Mouse (Mus musculus): ENCODE results near the gene Axdnd1. TPM values are rescaled to one million over a fixed set of nuclear protein-coding genes. Genes with fewer than 3 reads are reported as not detected.

Gene Axdnd1
- not detected in 2 replicates for total RNA-seq (2015; ENCODE audit: low replicate concordance)
- 1.5 TPM in 1 of 2 replicates, not detected in the other for total RNA-seq (2017; ENCODE audit: low replicate concordance)

DNA sequence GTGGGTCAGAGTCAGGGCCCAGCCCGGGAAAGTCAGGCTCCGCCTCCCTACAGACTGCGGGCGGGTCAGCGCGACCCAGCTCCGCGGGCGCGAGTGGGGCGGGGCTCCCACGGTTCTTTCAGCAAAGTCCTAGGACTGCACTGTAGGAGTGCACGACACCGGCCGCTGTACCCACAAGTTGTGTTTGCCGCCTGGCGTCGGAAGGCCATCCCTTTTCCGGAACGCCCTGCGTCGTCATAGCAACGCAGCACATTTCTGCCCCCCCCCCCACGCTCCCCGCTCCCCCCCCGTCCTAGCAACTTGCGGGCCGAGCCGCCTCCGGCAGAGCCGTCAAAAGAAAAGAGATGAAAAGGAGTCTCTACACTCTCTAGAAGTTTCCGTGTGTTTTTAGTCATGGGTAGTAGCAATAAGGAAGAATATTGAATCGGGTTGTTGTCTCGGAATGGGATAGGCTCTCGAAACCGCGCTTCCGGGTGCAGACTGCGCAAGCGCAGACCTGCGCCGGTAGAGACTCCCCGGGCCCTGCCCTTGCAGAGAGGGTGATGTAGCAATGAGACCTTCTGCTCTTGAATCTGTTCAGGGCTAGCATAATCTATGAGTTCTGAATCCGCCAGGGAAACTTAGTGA, at the start of gene Axdnd1:
TSS of gene Axdnd1 (minus strand) at position 489 of the 627 bp plus-strand sequence.
- peak; percentile 93 for ATAC-seq (replicated peaks; ENCODE audit: low FRiP score, poor library complexity, severe bottlenecking)

DNA sequence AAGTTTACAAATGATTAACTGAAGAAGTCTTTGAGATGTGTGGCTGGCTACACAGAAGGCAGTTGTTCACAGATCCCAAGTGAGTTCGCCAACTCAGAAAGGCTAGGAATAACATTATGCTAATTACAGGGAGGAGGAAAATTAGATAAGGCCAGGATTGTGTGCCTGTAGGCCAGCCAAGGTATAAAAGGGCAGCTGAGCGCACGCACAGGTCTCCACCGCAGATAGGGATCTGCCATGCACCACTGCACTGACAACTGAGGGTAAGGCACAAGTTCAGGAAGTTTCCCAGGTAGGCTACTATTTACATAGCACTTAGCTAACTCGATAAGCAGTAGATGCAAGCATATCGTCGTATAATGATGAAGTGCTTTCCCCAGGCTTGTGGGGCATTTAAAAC, 49.6 kb upstream of the Axdnd1 start:
- ATAC-seq (replicated peaks; ENCODE audit: low FRiP score, poor library complexity, severe bottlenecking): no peak

DNA sequence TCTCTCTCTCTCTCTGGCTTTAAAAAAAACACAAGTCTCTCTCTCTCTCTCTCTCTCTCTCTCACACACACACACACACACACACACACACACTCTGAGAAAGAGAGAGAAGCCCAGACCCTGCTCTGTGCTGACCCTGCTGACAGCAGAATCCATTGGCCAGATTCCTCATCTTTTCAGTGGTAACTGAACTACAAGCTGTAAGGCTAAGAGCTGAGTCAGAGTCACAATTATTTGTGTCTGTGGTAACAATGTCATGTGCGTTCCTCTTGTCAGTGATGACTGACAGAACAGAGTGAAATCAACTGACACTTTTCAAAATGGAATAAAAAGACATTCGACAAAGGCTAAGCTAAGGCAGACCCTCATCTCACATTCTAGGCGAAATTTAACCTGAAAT, 47.6 kb upstream of the Axdnd1 start:
- ATAC-seq (replicated peaks; ENCODE audit: low FRiP score, poor library complexity, severe bottlenecking): no peak

DNA sequence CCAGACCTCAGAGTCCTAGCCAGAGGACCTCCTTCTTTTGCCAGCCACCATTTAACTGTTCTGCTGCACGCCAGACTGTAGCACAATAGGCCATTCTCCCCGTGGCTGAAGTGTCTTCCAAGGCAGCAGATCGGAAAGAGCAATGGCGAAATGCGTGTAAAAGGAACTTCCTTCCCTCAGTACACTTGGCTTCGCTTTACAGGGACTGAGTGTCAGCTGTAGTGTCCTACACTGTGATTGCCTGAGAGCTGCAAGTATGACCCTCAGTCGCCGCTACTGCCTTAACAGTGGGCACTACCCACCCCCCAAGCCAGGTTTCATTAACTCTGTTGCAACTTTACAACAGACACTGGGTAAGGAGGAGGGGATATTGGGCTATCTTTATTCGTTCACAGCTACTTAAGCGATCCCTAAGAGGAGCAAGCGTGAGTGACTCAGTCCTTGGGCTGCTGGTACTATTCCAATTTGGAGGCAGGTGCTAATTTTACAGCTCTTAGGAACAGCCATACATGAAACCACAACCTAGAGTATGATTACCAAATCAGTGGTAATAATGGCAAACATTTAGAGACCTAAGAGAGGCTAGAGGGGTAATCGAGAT, 46.8 kb upstream of the Axdnd1 start:
- ATAC-seq (replicated peaks; ENCODE audit: low FRiP score, poor library complexity, severe bottlenecking): no peak

DNA sequence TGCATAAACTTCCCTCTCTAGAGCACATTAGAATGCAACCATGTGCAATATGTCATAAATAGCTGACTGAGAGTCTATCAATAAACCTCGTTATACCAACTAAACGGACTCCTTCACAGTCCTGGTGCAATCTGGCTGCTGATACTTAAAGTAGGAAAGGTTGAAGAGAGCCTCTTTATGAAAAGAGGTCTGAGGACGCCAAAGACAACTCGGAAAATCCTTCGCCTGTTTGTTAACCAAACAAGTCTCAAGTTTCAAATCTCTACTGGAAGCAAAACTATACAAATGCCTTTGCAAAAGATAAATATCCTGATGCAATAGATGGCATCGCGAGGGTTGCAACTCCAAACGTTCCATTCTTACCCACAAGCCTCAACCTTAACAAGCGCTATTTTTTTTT, 44.0 kb upstream of the Axdnd1 start:
- no peak for ATAC-seq (replicated peaks; ENCODE audit: low FRiP score, poor library complexity, severe bottlenecking)

DNA sequence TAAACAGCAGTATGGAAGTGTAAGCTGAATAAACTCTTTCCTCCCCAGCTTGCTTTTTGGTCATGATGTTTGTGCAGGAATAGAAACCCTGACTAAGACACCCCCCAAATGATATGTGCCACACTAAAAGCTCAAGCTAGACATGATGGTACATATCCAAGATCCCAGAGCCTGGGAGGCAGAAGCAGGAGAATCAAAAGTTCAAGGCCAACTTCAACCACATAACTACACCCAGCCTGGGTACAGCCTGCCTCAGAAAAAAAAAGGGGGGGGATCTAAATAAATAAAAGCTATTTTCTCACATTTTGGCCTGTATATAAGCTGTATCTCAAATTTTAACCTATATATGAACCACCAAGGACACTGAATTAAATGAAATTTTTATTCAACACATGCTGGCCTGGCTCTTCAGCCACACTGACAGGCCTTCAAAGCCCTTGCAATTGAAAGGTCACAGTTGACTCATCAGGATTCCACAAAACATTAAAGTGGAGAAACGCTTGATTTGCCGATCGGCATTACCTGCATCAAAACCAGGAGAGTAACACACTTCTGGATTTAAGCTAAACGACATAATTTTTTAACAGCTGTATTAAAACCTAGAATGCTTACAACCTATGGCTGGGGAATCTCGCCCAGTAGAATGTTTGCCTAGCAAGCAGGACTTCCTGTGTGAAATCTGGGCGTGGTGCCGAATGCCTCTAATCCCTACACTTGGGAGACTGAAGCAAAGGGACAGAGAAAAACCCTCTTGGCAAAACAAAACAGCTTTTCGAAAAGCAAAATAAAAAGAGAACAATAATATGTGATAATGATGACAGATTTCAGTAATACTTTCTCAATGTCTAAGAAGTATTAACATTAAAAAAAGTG, 43.3 kb upstream of the Axdnd1 start:
- ATAC-seq (replicated peaks; ENCODE audit: low FRiP score, poor library complexity, severe bottlenecking): no peak

DNA sequence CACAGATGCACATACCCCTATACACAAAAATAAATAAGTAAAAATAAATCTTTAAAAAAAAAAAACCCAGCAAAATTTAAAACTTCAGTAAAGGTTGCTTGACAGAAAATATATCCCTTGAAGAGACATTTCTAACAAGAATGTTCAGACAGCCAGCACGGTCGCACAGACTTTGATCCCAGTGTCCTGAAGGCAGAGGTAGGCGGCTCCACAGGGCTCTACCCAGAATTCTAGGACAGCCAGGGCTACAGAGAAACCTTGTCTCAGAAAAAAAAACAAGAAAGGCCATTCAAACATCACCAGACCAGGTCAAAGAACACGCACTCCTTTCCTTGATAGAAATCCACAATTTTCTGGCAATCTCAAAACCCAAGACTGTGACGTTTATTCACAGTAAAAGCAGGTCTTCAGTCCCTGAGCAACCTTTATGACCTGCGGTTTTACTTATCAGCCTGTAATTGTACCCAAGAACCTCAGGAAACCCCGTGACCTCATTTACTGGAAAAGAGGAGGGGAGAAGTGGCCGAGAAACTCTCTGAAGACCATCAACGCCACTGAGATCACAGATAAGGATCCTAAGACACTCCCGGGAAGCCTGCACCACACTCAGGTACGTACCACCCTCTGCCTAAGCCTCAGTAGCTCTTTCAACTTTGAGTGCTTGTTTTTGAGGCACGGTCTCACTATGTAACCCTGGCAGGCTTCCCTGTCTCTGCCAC, 41.5 kb upstream of the Axdnd1 start:
- ATAC-seq (replicated peaks; ENCODE audit: low FRiP score, poor library complexity, severe bottlenecking): no peak

DNA sequence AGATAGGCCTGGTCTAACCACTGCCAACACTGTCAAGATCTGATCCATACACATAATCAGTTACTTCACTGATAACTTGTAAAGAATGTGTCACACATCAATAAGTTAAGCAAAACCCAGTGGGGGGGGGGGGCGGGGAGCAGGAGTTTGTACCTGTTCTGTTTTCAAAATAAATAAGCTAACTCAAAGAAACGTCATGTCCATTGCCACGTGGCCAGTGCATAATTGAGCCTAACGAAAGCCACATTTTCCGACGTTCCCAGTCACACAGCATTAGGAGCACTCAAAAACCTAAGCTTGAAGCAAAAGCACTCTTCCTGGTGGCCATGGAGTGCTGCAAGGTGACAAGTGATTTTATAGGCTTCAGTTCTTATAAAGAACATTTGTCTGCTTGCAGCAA, 40.1 kb upstream of the Axdnd1 start:
- no peak for ATAC-seq (replicated peaks; ENCODE audit: low FRiP score, poor library complexity, severe bottlenecking)

DNA sequence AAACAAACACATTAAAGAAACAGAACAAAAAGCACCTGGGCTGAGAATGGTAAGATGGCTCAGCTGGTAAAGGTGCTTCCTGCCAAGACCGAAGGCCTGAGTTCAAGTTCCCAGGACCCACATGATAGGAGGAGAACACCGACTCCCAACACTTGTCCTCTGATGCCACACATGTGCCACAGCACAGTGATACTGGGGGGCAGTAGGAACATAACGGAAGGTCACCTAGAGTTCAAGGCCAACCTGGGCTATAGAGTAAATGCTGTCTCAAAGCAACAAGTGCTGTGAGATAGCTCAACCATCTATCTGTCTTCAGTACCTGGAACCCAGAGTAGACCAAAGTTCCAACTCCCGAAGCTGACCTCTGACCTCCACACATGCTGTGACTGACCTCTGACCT, 39.3 kb upstream of the Axdnd1 start:
- no peak for ATAC-seq (replicated peaks; ENCODE audit: low FRiP score, poor library complexity, severe bottlenecking)

DNA sequence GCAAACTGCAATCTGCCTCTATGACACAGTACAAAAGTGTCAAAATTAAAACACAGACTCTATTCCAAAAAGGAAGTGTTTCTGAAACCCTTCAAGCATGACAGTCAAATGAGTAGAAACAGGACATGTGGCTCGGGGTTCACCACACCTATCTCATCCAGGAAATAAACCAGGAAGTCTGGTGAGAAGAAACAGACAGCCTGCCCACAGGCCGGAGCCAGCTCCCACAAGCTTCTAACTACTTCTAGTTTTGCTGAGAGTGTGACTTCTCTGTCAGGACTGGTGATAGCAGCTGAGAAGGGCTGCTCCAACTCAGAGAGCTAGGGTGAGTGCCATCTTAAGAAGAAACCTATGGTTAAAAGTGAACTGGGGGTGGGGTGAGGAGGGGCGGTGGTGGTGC, 38.7 kb upstream of the Axdnd1 start:
- ATAC-seq (replicated peaks; ENCODE audit: low FRiP score, poor library complexity, severe bottlenecking): no peak

DNA sequence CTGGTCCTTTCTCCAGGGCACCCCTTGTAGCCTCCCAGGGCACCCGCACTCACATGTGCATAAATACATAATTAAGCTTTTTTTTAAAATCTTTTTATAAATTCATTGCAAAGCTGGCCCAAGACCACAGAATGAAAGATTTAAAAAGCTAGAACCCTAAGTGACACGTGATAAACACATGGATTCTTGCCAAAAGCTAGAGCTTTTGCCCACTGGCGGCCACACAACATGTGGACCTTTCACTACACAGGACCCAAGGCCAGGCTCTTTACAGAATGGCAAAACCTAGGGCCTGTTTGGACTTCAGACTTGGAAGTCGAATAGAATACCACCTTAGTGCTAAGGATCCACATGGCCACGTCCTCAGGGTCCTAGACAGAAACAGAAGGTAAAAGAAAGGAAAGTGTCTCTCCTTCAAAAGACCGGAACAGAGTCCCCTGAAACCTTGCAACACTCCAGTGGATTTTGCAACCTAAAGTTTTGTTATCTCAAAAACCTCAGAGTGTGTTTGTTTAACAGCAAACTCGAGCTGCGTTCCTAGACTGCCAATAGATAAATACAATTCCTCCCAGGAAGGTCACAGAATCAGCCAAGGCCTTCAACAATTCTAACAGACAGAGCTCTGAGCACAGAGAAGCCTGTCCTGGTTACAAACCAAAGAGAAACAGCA, 37.6 kb upstream of the Axdnd1 start:
- ATAC-seq (replicated peaks; ENCODE audit: low FRiP score, poor library complexity, severe bottlenecking): no peak

DNA sequence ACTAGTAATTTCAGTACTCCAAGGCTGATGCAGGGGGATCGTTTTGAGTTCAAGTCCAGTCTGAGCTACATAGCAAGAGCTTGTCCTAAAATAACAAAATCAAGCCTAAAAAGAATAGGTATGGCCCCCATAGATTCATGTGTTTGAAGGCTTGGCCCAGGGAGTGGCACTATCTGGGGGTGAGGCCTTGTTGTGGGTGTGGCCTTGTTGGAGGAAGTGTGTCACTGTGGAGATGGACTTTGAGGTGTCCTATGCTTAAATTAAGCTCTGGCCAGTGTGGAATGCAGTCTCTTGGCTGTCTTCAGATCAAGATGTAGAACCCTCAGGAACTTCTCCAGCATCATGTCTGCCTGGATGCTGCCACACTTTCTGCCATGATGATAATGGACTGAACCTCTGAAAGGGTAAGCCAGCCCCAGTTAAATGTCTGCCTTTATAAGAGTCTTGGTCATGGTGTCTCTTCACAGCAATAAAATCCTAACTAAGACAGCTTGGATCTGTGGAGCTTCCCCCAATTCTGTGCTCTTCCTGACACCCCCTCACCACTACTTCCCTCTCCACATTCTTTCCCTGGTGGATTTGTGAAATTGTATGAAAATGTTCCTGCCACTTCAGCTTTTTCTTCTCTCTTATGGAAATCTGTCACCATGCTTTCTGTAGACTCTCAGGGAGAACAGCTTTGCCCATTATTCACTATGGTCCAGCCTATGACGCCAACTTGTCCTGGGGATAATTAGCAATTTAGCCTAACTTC, 34.2 kb upstream of the Axdnd1 start:
- no peak for ATAC-seq (replicated peaks; ENCODE audit: low FRiP score, poor library complexity, severe bottlenecking)

DNA sequence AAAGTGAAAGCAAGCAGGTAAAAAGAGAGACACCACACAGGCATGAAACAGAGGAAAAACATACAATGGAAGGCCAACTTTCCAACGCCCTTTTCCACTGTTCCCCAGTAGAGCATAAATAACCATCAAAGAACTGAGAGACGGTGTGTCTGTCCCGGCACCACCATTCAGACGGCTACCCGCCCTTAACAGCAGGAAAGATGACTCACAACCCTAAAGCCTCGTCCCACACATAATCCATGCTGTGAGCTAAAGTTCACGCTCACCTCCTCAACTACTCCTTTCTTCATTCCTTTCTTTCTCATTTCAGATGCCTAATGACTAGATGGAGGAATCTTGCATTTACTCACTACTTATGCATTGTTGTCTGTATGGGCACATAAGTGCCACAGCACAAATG, 33.4 kb upstream of the Axdnd1 start:
- ATAC-seq (replicated peaks; ENCODE audit: low FRiP score, poor library complexity, severe bottlenecking): no peak

DNA sequence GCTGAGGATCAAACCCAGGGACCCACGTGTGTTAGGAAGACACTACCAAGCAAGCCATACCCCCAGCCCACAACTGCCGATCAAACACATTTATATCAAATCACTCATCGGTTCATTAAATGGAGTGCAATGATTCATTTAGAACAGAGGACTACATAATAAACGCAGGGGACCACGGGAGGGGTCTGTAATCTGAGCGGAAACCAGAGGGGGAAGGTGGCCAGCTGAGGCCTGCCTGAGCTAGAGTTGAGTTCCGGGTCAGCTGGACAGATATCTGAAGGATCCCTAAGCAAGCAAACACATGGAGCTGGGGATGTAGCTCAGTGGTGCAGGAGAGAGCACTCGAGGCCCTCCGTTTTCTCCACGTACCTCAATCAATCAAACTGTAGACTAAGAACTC, 32.9 kb upstream of the Axdnd1 start:
- ATAC-seq (replicated peaks; ENCODE audit: low FRiP score, poor library complexity, severe bottlenecking): no peak

DNA sequence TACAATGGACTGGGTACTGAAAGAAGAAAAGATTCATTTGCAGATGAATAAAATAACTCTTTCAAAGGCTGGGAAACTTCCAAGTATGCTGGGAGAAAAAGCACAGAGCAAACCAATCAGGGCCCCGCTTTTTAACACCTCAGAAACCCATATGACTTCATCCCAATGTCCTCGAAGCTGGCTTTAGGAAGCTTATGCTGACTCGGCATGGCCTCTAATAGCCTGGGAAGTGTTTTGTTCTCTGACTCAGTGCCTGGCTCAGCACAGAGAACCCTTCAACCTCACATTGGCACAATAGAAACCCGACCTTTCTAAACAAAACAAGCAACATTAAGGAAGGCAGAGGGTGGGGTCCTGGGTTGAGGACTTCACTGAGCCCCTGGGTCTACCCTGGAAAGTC, 29.5 kb upstream of the Axdnd1 start:
- no peak for ATAC-seq (replicated peaks; ENCODE audit: low FRiP score, poor library complexity, severe bottlenecking)

DNA sequence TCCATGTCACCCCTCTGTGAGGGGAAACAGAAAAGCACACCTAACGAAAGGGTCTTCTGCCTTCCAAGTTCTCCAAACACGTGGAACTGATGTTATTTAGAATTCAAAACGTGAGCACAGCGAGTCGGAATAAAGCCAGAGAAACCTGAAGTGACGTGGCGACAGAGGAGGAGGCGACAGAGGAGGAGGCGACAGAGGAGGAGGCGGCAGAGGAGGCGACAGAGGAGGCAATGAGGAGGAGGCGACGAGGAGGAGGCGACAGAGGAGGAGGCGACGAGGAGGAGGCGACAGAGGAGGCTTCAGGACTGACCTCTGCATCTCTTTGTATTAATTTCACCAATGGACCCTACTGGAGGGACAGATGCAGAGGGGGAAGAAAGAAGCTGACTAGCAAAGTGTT, 28.7 kb upstream of the Axdnd1 start:
- no peak for ATAC-seq (replicated peaks; ENCODE audit: low FRiP score, poor library complexity, severe bottlenecking)

DNA sequence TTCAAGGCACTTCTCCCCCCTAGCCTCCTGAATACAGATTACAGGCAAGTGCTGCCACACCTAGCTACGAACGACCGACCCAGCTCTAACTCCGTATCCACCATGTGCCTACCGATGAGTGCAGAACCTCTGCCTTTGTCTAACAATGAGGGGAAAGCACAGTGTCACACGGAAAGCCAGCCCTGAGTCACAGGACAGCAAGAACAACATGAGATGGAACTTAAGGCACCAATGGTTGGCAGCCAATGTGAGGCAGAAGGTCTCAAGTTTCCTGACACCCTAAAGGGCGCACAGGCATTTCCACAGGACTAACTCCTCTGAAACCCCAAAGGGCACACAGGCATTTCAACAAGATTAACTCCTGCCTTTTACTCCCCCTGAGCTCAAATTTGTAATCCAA, 28.1 kb upstream of the Axdnd1 start:
- no peak for ATAC-seq (replicated peaks; ENCODE audit: low FRiP score, poor library complexity, severe bottlenecking)

DNA sequence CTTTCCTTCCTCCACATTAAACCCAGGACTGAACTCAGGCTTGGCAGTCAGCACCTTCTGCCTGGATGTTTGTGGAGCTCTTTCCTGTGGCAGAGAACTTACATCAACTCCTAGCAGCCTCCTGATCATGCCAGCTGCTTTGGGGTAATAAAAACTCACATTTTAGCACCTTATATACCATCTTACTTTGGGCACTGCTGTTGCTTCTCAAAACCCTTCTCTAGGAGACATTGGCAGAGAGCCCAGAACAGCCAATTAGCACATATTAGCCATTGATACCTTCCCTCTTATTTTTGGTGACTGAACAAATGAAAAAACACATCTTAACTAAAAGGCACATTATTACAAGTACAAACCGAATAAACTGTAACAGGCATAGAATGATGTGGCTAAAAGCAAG, 24.1 kb upstream of the Axdnd1 start:
- ATAC-seq (replicated peaks; ENCODE audit: low FRiP score, poor library complexity, severe bottlenecking): no peak

DNA sequence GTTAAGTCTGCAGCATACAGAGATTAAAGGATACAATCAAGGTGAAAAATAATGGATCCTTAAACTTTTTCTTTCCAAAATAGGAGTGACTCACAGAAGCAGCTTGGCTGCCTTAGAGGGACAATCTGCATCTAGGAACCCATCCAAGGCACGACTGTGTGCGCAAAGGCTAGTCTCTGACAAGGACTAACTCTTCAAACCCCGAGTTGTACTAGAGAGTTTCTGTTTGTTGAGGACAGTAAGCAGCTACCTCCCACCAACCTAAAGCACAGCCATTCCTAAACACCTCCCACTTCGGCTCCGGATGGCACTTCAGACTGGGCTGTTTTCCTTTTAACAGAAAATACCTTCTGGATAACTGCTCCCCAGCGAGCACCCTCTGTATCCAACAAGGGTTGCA, 21.8 kb upstream of the Axdnd1 start:
- ATAC-seq (replicated peaks; ENCODE audit: low FRiP score, poor library complexity, severe bottlenecking): no peak
